Mouse (Mus musculus): ENCODE measurements at regions not wholly inside any gene's neighbourhood (a gene's known extent, or its start where the extent isn't known, plus 50 kb on each side); places are given as distances from the start of the nearest gene placed in this dataset.
A peak's percentile ranks its signal among the peaks of the same experiment; 100 is the strongest.

DNA sequence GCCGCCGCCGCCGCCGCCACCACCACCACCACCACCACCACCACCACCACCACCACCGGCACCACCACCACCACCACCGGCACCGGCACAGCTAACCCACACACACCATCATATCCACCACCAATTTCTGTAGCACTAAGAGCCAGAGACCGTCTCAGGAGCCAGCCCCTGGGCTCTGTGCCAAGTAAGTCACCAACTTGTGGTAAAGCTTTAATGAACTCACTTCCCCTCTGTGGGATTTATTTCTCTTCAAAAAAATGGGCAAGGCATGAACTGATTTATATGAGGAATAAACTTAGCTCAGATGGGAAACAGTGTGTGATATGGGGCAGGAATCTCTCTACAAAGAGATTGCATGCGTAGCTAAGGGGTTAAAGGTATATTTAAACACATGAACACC lies 114.8 kb downstream of the Ddx1 start:
- ATAC-seq (ENCODE audit: insufficient number of reproducible peaks, insufficient read depth, low FRiP score, low TSS enrichment, low read depth), result no peak
- WGBS, result 81% methylated on average over 7 of the region's 10 CpGs

DNA sequence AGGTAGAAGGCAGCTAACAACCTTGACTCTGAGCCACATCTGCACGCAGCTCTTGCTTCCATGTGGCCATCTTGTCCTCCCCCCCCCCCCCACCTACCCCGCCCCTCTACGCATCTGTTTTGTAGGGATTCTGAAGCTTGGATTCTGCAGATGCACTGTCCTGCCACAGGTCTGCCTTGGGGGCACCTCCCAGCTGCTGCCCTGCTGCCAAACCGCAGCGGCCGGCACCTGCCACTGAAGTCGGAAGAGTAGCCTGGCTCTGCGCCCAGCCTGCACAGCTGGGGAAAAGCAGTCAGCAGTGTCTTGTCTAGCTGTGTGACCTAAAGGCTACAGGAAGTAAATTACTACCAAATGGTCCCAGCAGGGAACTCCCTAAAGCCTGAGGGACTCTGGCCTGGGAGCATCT lies 119.3 kb downstream of the Ddx1 start:
- Histone ChIP-seq H3K27ac (no peak overlapping the region), H3K9me3 (no peaks in the 10 kb centered on the region), H3K4me3 (no peak overlapping the region), H3K36me3 (no peaks in the 10 kb centered on the region), H3K9ac (no peak overlapping the region), H3K4me2 (no peak overlapping the region), H3K27me3 (no peaks in the 10 kb centered on the region), H3K4me1 (peaks cover 32% of the 10 kb centered on the region)
- no peak for ATAC-seq (ENCODE audit: insufficient number of reproducible peaks, insufficient read depth, low FRiP score, low TSS enrichment, low read depth)
- WGBS, result 30% methylated on average over 7 of the region's 8 CpGs

More for the DNA sequence above, 114.8 kb downstream of the Ddx1 start:
- no peaks in the 10 kb centered on the region for H3K36me3 ChIP-seq
- no peaks in the 10 kb centered on the region for H3K27me3 ChIP-seq
- H3K4me3 ChIP-seq, result no peak overlapping the region
- no peak overlapping the region for H3K27ac ChIP-seq
- peaks cover 12% of the 10 kb centered on the region for H3K4me1 ChIP-seq
- H3K9me3 ChIP-seq, result no peaks in the 10 kb centered on the region
- no peak overlapping the region for H3K9ac ChIP-seq
- H3K4me2 ChIP-seq, result no peak overlapping the region

DNA sequence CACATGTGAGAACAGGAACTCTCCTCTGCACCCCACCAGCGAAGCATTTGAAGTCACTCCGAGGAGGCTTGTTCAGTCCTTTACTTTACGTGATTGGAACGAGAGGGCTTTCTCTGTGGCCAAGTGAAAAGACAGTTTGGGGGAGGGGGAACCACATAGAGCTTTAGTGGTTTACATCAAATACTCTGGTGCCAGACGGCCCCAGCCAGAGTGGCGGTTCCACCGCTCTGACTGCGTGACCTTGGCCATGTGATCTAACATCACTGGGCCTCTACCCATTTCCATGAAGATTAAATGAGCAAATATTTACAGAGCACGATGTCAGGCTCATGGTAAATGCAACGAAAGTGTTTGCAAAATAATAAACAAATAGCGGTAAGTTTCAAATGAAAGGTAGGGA lies 121.6 kb downstream of the Ddx1 start:
- Histone ChIP-seq H3K9ac (no peak overlapping the region), H3K27ac (no peak overlapping the region), H3K4me3 (no peak overlapping the region), H3K27me3 (no peaks in the 10 kb centered on the region), H3K36me3 (no peaks in the 10 kb centered on the region), H3K9me3 (no peaks in the 10 kb centered on the region), H3K4me1 (peaks cover 35% of the 10 kb centered on the region), H3K4me2 (no peak overlapping the region)
- no peak for ATAC-seq (ENCODE audit: insufficient number of reproducible peaks, insufficient read depth, low FRiP score, low TSS enrichment, low read depth)
- WGBS, result 48% methylated on average over 11 of the region's 11 CpGs

DNA sequence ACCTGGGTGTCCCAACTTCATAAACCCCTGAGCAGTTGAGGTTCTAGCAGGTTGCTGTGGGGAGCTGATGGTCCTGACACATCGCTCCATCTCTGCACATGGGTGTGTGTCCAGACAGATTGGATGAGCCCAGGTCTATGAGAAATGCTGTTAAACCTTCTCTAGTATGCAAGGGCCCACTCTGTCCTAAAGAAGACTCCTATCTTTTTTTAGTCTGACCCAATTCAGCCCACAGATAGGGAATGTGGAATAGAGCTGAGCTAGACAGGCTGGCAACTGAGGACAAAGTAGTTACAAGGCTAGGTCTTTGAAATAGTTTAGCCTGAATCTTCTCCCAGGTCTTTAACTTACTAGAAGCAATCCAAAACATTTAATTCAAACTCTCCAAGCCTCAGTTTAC lies 124.0 kb downstream of the Ddx1 start:
- Histone ChIP-seq H3K27ac (no peak overlapping the region), H3K9me3 (no peaks in the 10 kb centered on the region), H3K4me1 (peaks cover 58% of the 10 kb centered on the region), H3K4me2 (no peak overlapping the region), H3K36me3 (no peaks in the 10 kb centered on the region), H3K9ac (no peak overlapping the region), H3K27me3 (no peaks in the 10 kb centered on the region), H3K4me3 (no peak overlapping the region)
- 97% methylated on average over 1 of the region's 1 CpGs for WGBS
- ATAC-seq (ENCODE audit: insufficient number of reproducible peaks, insufficient read depth, low FRiP score, low TSS enrichment, low read depth), result no peak

DNA sequence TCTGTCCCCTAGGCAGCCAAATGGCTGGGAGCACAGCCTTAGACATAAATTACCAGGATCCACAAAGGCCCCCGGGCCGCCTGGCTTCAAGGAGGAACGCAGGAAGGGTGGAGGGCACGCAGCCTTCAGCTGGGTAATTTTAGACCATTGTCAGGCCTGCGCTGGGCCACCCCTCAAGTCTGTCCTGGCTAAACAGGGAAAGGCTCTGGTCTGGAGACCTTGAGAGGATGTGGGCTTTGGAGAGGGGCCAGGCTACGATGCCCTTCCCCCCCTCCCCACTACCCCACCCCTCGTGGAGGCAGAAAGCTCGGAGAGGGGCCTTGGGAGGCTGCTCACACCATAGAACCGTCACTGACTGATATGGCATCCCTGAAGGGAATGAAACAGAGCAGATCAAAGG lies 126.7 kb downstream of the Ddx1 start:
- Histone ChIP-seq H3K4me3 (no peak overlapping the region), H3K36me3 (no peaks in the 10 kb centered on the region), H3K9me3 (no peaks in the 10 kb centered on the region), H3K4me1 (peaks cover 45% of the 10 kb centered on the region), H3K27ac (no peak overlapping the region), H3K4me2 (no peak overlapping the region), H3K9ac (no peak overlapping the region), H3K27me3 (no peaks in the 10 kb centered on the region)
- WGBS, result 24% methylated on average over 9 of the region's 9 CpGs
- ATAC-seq (ENCODE audit: insufficient number of reproducible peaks, insufficient read depth, low FRiP score, low TSS enrichment, low read depth), result no peak

DNA sequence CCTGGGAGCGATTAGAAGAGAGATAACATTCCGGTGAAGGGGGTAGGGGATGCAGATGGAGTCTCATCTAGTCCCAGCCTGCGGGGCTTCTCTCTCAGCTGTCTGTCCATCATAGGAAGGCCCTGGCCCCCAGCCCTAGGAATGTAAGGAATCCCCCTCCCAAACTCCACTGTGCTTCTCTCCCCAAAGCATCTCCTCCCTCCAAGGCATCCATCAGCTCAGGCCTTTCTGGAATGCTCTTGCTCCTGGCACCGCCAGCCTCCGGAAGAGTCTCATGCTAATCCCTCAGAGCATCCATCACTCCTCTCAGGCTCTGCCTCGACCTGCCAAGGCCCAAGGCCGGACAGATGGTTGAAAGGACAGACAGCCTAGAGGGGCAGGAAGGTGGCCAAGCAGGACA lies 128.4 kb downstream of the Ddx1 start:
- Histone ChIP-seq H3K4me1 (peaks cover 31% of the 10 kb centered on the region), H3K27ac (no peak overlapping the region), H3K27me3 (no peaks in the 10 kb centered on the region), H3K9ac (no peak overlapping the region), H3K9me3 (no peaks in the 10 kb centered on the region), H3K4me3 (no peak overlapping the region), H3K4me2 (no peak overlapping the region), H3K36me3 (no peaks in the 10 kb centered on the region)
- peak; percentile 22; the same call in 1 of the 2 replicates for ATAC-seq (ENCODE audit: insufficient number of reproducible peaks, insufficient read depth, low FRiP score, low TSS enrichment, low read depth)
- WGBS, result 37% methylated on average over 7 of the region's 7 CpGs

DNA sequence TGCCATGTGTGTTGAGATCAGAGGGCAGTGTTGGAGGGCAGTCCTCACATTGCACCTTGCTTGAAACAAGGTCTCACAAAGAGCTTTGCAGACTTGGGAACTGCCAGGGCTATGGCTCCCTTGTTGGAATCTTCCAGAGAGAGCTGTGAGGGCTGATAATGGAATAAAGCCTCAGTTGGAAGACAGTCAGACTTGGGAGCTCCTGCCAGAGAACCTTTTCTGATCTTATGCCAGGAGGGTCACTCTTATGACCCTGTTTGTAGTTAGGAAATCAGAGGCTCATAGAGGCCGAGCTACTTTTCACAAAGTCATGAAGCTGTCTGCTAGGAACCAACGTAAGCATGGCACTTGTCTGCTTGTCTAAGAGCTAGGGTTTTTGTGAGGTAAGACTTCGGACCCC lies 129.4 kb downstream of the Ddx1 start:
- H3K4me1 ChIP-seq, result peaks cover 31% of the 10 kb centered on the region
- ATAC-seq (ENCODE audit: insufficient number of reproducible peaks, insufficient read depth, low FRiP score, low TSS enrichment, low read depth), result no peak
- 85% methylated on average over 3 of the region's 3 CpGs for WGBS
- H3K27ac ChIP-seq, result no peak overlapping the region; the same call in 1 of the 2 replicates
- no peaks in the 10 kb centered on the region for H3K36me3 ChIP-seq
- no peaks in the 10 kb centered on the region for H3K9me3 ChIP-seq
- no peaks in the 10 kb centered on the region for H3K27me3 ChIP-seq
- H3K4me3 ChIP-seq, result no peak overlapping the region
- H3K9ac ChIP-seq, result no peak overlapping the region
- H3K4me2 ChIP-seq, result no peak overlapping the region

DNA sequence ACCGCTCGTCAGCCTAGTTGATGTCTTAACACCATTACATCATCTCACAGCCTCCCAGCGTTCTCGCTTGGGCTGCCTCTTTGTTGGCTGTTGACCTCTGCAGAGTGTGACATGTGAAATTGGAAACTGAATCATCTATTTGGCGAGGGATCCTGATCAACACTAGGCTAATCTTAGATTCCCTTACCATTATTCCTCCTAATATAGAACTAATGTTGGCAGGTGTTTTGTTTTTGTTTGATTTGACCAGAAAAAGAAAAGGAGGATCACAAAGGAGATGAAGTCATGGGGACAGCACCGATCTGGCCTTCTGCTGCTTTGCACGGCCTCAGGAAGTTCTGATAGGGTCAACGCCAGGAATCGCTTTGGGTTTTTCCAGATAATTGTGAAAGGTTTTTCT lies 131.0 kb downstream of the Ddx1 start:
- Histone ChIP-seq H3K4me1 (peaks cover 27% of the 10 kb centered on the region), H3K4me2 (no peak overlapping the region), H3K4me3 (no peak overlapping the region), H3K9ac (no peak overlapping the region), H3K36me3 (no peaks in the 10 kb centered on the region), H3K9me3 (no peaks in the 10 kb centered on the region), H3K27me3 (no peaks in the 10 kb centered on the region), H3K27ac (no peak overlapping the region)
- 74% methylated on average over 9 of the region's 9 CpGs for WGBS
- ATAC-seq (ENCODE audit: insufficient number of reproducible peaks, insufficient read depth, low FRiP score, low TSS enrichment, low read depth), result no peak

DNA sequence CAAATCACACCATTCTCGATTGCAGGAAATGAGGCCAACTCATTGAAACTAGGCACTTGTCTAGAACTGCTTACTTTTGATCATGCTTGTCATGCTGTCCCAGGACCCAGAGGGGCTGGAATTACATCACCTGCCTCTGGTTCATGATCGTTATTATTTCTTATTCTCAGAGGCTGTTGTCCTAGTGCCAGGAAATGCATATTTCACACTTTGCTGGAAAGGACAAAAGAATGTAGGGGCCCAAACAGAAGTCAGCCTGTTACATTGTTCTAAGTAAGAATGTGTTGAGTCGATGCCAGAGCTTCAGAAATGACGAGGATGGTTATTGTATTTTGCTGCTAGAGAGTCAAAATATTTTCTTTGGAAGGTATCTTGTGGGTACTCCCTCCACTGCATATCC lies 134.7 kb downstream of the Ddx1 start:
- H3K36me3 ChIP-seq, result no peaks in the 10 kb centered on the region

DNA sequence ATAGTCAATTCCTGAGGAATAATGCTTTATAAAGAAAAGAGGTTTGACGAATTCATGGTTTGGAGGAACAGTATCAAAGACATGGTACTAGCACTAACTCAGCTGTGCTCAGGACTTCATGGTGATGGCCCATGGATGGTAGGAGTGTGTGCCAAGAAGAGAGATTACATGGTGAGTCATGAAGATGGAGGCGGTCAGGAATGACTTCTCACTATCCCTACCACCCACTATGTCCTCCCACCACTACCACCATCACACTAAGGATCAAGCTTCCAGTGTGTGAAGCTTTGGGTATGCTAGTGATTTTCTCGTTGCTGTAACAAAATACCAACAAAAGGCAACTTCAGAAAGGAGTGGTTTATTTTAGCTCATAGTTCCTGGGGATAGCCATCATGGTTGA lies 142.1 kb downstream of the Ddx1 start:
- no peak overlapping the region for H3K4me2 ChIP-seq
- 86% methylated on average over 3 of the region's 3 CpGs for WGBS
- no peak overlapping the region for H3K27ac ChIP-seq
- H3K4me3 ChIP-seq, result no peak overlapping the region
- H3K27me3 ChIP-seq, result no peaks in the 10 kb centered on the region
- ATAC-seq (ENCODE audit: insufficient number of reproducible peaks, insufficient read depth, low FRiP score, low TSS enrichment, low read depth), result no peak
- no peaks in the 10 kb centered on the region for H3K9me3 ChIP-seq
- 0 out of 2 replicates have a peak, but pooled peaks cover 5% of the 10 kb centered on the region for H3K4me1 ChIP-seq
- H3K9ac ChIP-seq, result no peak overlapping the region
- H3K36me3 ChIP-seq, result no peaks in the 10 kb centered on the region

More for the DNA sequence above, 134.7 kb downstream of the Ddx1 start:
- Histone ChIP-seq H3K9ac (no peak overlapping the region), H3K27me3 (no peaks in the 10 kb centered on the region), H3K4me3 (no peak overlapping the region), H3K4me1 (no peaks in the 10 kb centered on the region; the same call in 1 of the 2 replicates), H3K9me3 (no peaks in the 10 kb centered on the region), H3K27ac (no peak overlapping the region), H3K4me2 (no peak overlapping the region)
- WGBS, result 56% methylated on average over 4 of the region's 4 CpGs
- ATAC-seq (ENCODE audit: insufficient number of reproducible peaks, insufficient read depth, low FRiP score, low TSS enrichment, low read depth), result no peak

DNA sequence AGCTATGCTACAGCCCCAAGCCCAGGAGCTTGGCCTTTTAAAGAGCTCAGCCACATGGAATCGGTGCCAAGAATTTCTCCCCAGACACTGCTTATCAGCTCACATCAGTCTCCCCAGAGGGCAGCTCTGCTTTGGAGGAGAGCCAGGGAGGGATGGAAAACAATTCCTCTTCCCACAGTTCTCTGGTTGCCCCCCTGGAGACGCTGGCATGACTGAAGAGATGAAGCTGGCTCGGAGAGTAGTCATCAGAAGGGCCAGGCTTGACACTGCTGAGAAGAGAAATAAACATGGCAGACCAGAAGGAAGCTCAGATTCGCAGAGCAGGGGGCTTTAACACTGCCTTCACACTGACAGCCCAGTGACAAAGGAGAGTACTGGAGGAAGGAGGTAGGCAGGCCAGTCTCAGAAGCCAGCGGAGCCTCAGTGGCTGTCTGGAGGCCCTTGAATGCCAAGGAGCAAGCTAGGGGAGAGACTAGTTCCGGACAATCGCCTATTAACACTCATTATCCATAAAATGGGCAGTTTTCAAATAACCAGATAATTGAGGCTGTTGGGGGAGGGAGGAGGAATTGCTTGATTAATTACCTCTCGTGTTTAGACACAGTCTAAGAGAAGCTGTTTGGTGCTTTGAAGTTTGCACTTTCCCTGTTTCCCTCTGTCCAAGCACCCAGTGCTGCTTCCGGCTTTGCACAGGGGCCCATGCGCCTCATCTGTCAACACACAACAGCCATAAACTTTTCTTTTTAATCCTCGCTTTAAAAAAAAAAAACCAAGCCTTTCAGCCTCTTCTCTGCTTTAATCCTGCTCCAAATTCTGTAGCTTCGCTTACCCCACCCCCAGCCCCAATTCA lies 148.3 kb downstream of the Ddx1 start:
- H3K27me3 ChIP-seq, result no peaks in the 10 kb centered on the region
- H3K4me3 ChIP-seq, result no peak overlapping the region
- WGBS, result 30% methylated on average over 12 of the region's 12 CpGs
- H3K4me1 ChIP-seq, result peaks cover 21% of the 10 kb centered on the region
- H3K27ac ChIP-seq, result peak overlapping the region; percentile 66
- peak; percentile 21; the same call in 1 of the 2 replicates for ATAC-seq (ENCODE audit: insufficient number of reproducible peaks, insufficient read depth, low FRiP score, low TSS enrichment, low read depth)
- no peaks in the 10 kb centered on the region for H3K9me3 ChIP-seq
- no peaks in the 10 kb centered on the region for H3K36me3 ChIP-seq
- H3K4me2 ChIP-seq, result no peak overlapping the region
- no peak overlapping the region for H3K9ac ChIP-seq

DNA sequence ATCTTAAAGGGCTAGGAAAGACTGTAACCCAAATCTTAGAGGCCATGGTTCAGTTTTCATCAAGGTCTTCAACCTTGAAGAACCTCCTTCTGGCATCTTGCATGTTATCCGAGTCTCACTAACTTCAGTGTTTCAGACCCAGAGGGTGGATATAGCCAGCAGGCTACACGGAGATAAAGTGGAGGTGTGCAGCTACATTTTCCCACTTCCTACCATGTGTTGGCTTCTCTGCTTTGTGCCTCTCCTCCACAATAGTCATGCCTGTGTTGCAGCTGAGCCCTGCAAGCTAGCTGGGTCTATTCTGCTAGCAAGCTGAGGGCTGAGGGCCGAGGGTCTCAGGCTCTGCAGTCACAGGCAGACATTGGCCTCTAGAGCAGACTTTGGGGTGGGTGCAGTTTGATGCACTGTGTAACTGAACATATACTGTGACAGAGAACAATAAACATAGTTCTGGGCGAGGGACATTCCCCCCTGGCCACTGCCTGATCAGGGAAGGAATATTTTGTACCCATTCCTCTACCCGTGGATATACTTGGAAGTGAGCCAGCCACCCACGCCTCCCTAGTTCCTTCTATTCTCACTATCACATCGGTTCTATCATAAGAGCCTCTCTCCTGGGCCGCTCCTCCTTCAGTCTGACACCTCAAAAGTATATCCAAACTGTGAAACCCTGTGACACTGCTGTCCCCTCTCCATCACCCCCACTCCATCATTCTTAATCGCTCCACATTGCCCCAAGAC lies 152.6 kb upstream of the Mycn start:
- Histone ChIP-seq H3K9ac (no peak overlapping the region), H3K27me3 (no peaks in the 10 kb centered on the region), H3K36me3 (no peaks in the 10 kb centered on the region), H3K9me3 (no peaks in the 10 kb centered on the region), H3K27ac (no peak overlapping the region), H3K4me1 (no peaks in the 10 kb centered on the region), H3K4me2 (no peak overlapping the region), H3K4me3 (no peak overlapping the region)
- 78% methylated on average over 9 of the region's 9 CpGs for WGBS
- ATAC-seq (ENCODE audit: insufficient number of reproducible peaks, insufficient read depth, low FRiP score, low TSS enrichment, low read depth), result no peak
